ENCODE assay signal across 18 mouse cellular contexts in genomic region chr4:48492510-48492909, GRCm38 (mm10).
"Had no signal": no experiment of that assay in that cellular context is flagged by ENCODE, and none has a peak within 500 bp of the region (broad histone marks: within the 10 kb centered on the region; RNA-seq: fewer than 3 reads in every experiment).

No protein-coding gene starts in this region.

- H3K9me3 ChIP-seq: lung, embryonic 15.5 days; midbrain, embryonic 10.5 days; midbrain, embryonic 12.5 days; neural tube, embryonic 13.5 days; neural tube, embryonic 15.5 days; stomach, embryonic 15.5 days had no signal

- H3K4me1 ChIP-seq: stomach, embryonic 15.5 days had no signal

- H3K36me3 ChIP-seq: lung, embryonic 15.5 days; midbrain, embryonic 10.5 days; midbrain, embryonic 12.5 days; neural tube, embryonic 13.5 days; neural tube, embryonic 15.5 days; stomach, embryonic 15.5 days had no signal

- DNase-seq: lung, adult 18-20 months; lung, postnatal 10 days; lung, postnatal 4 days; midbrain, embryonic 14.5 days; retina, postnatal 1 day; right cerebral cortex, postnatal 14 days; thymus, adult 18-20 months; thymus, postnatal 14 days; thymus, postnatal 4 days had no signal

- H3K27ac ChIP-seq: liver, embryonic 14.5 days; lung, embryonic 15.5 days; midbrain, embryonic 10.5 days; midbrain, embryonic 12.5 days; neural tube, embryonic 13.5 days; neural tube, embryonic 15.5 days; stomach, embryonic 15.5 days had no signal

- ATAC-seq: midbrain, embryonic 16.5 days had no signal

- H3K27me3 ChIP-seq: lung, embryonic 15.5 days; midbrain, embryonic 12.5 days; neural tube, embryonic 13.5 days; neural tube, embryonic 15.5 days; stomach, embryonic 15.5 days had no signal

- H3K9ac ChIP-seq: liver, embryonic 14.5 days; lung, embryonic 15.5 days; midbrain, embryonic 12.5 days; neural tube, embryonic 13.5 days; neural tube, embryonic 15.5 days; stomach, embryonic 15.5 days had no signal

- H3K4me3 ChIP-seq: lung, embryonic 15.5 days; midbrain, embryonic 10.5 days; midbrain, embryonic 12.5 days; myocyte; neural tube, embryonic 13.5 days; neural tube, embryonic 15.5 days; stomach, embryonic 15.5 days had no signal

- H3K4me2 ChIP-seq: lung, embryonic 15.5 days; midbrain, embryonic 12.5 days; neural tube, embryonic 13.5 days; neural tube, embryonic 15.5 days; stomach, embryonic 15.5 days had no signal
